In genomic region chr11:97082977-97083376, GRCm38 (mm10) we compare ENCODE assay signal across 9 mouse cellular contexts. TPM values are rescaled to one million over a fixed set of nuclear protein-coding genes. Genes with fewer than 3 reads are reported as not detected.
DNase-seq lines count a peak whose midpoint lies in the region; ATAC-seq and TF ChIP-seq lines count a peak whose summit lies in the region.
"Had no signal": no experiment of that assay in that cellular context is flagged by ENCODE, and none has a peak within 500 bp of the region (broad histone marks: within the 10 kb centered on the region; RNA-seq: fewer than 3 reads in every experiment).

No protein-coding gene starts in this region.

- intact Hi-C loops in heart, postnatal 25 days (cut with DNase I), result no loop called here

- H3K27me3 ChIP-seq in lung, postnatal 0 days (replicated peaks; ENCODE audit: insufficient read depth, low read length), result no peaks in the 10 kb centered on the region

- 30% methylated on average over 11 of the region's 11 CpGs for WGBS in lung, postnatal 0 days

- H3K9ac ChIP-seq in lung, postnatal 0 days (replicated peaks; ENCODE audit: low read depth), result no peak overlapping the region

- no peaks in the 10 kb centered on the region for H3K9me3 ChIP-seq in lung, postnatal 0 days (ENCODE audit: low read length)
- H3K9me3 ChIP-seq: embryonic facial prominence, embryonic 12.5 days had no signal

- H3K4me3 ChIP-seq in lung, postnatal 0 days (ENCODE audit: low read depth, low read length), result no peak overlapping the region
- H3K4me3 ChIP-seq: embryonic facial prominence, embryonic 12.5 days had no signal

- TF ChIP-seq CTCF in lung, postnatal 0 days (IDR thresholded peaks at IDR 0.05), result peak; percentile 74

- peak; percentile 93 for DNase-seq in heart, adult 11 months
- no peak for DNase-seq in heart, postnatal 25 days (ENCODE audit: low spot score)
- DNase-seq in CD4-positive helper T cell, adult 2 months (ENCODE audit: low read depth, low spot score), result peak; percentile 78
- peak; percentile 58 to 77 for DNase-seq in adrenal gland, postnatal 36 days
- DNase-seq in kidney, adult 9 months, result peak; percentile 66
- DNase-seq in lung, postnatal 0 days (ENCODE audit: low spot score), result peak; percentile 74
- DNase-seq in thymus, postnatal 4 days, result peak; percentile 52

- no peak overlapping the region for H3K27ac ChIP-seq in lung, postnatal 0 days (ENCODE audit: low read length)
- H3K27ac ChIP-seq: embryonic facial prominence, embryonic 12.5 days had no signal

- no peaks in the 10 kb centered on the region for H3K4me1 ChIP-seq in lung, postnatal 0 days (ENCODE audit: insufficient read depth, low read depth, low read length)

- 0 out of 2 replicates have a peak overlapping the region, but pooled peaks have one; percentile 3 for H3K4me2 ChIP-seq in lung, postnatal 0 days (replicated peaks; ENCODE audit: low read depth, low read length)

- ATAC-seq in erythroblast, adult 5-6 weeks (replicated peaks; ENCODE audit: low FRiP score, poor library complexity, severe bottlenecking), result peak; percentile 54
- ATAC-seq in lung, postnatal 0 days, result peak; percentile 26; the same call in 1 of the 2 replicates

- TF ChIP-seq EP300 in lung, postnatal 0 days (IDR thresholded peaks at IDR 0.05), result no peak

- H3K36me3 ChIP-seq in lung, postnatal 0 days (ENCODE audit: insufficient read depth, low read length), result no peaks in the 10 kb centered on the region
- H3K36me3 ChIP-seq: embryonic facial prominence, embryonic 12.5 days had no signal

RNA-seq across cellular contexts. Expression of gene Tbx21, which starts 32.2 kb away (rescaled TPM):
- not detected for total RNA-seq in heart, postnatal 25 days (2021)
- under 1 TPM; 0.23 to 0.33 TPM for total RNA-seq in adrenal gland, postnatal 36 days (2021)
- total RNA-seq in erythroblast, adult 5-6 weeks (2015; ENCODE audit: low replicate concordance), result not detected in 2 replicates
- total RNA-seq in erythroblast, adult 5-6 weeks (2017; ENCODE audit: low replicate concordance), result not detected in 2 replicates
- polyA plus RNA-seq in lung, postnatal 0 days (2015; fragmentation: Nextera tagmentation; extraction: Ambion mirVana), result 0.12 and 0.13 TPM in 2 replicates

RNA-seq across cellular contexts. Expression of gene Osbpl7, which starts 32.5 kb away (rescaled TPM):
- total RNA-seq in heart, postnatal 25 days (2021), result 1 to 10 TPM; 5.1 to 5.5 TPM
- total RNA-seq in adrenal gland, postnatal 36 days (2021), result 1 to 10 TPM; 7.8 to 9.1 TPM
- 5.6 and 7.3 TPM in 2 replicates for total RNA-seq in erythroblast, adult 5-6 weeks (2015; ENCODE audit: low replicate concordance)
- 2.1 and 5.7 TPM in 2 replicates for total RNA-seq in erythroblast, adult 5-6 weeks (2017; ENCODE audit: low replicate concordance)
- polyA plus RNA-seq in lung, postnatal 0 days (2015; fragmentation: Nextera tagmentation; extraction: Ambion mirVana), result 11.4 and 11.9 TPM in 2 replicates

RNA-seq across cellular contexts. Expression of gene Mrpl10, which starts 41.6 kb away (rescaled TPM):
- 10 to 100 TPM; 81.0 to 85.2 TPM for total RNA-seq in heart, postnatal 25 days (2021)
- total RNA-seq in adrenal gland, postnatal 36 days (2021), result 100 to 1,000 TPM; 131 to 141 TPM
- total RNA-seq in erythroblast, adult 5-6 weeks (2015; ENCODE audit: low replicate concordance), result 8.8 TPM in 2 replicates
- 5.6 and 6.2 TPM in 2 replicates for total RNA-seq in erythroblast, adult 5-6 weeks (2017; ENCODE audit: low replicate concordance)
- 50.8 and 53.5 TPM in 2 replicates for polyA plus RNA-seq in lung, postnatal 0 days (2015; fragmentation: Nextera tagmentation; extraction: Ambion mirVana)

RNA-seq across cellular contexts. Expression of gene Lrrc46, which starts 41.8 kb away (rescaled TPM):
- total RNA-seq in heart, postnatal 25 days (2021), result under 1 TPM in 1 of 2 experiments, not detected in 1; 0.50 TPM
- total RNA-seq in adrenal gland, postnatal 36 days (2021), result 1 to 10 TPM; 1.3 TPM
- total RNA-seq in erythroblast, adult 5-6 weeks (2015; ENCODE audit: low replicate concordance), result 6.5 TPM in 1 of 2 replicates, not detected in the other
- 0.17 TPM in 1 of 2 replicates, not detected in the other for total RNA-seq in erythroblast, adult 5-6 weeks (2017; ENCODE audit: low replicate concordance)
- polyA plus RNA-seq in lung, postnatal 0 days (2015; fragmentation: Nextera tagmentation; extraction: Ambion mirVana), result 7.5 and 9.8 TPM in 2 replicates

RNA-seq across cellular contexts. Expression of gene Scrn2, which starts 53.2 kb away (rescaled TPM):
- total RNA-seq in heart, postnatal 25 days (2021), result 10 to 100 TPM; 11.9 to 13.2 TPM
- 10 to 100 TPM; 15.7 to 18.8 TPM for total RNA-seq in adrenal gland, postnatal 36 days (2021)
- total RNA-seq in erythroblast, adult 5-6 weeks (2015; ENCODE audit: low replicate concordance), result 0.84 TPM in 1 of 2 replicates, not detected in the other
- 2.0 and 3.1 TPM in 2 replicates for total RNA-seq in erythroblast, adult 5-6 weeks (2017; ENCODE audit: low replicate concordance)
- 15.7 and 17.2 TPM in 2 replicates for polyA plus RNA-seq in lung, postnatal 0 days (2015; fragmentation: Nextera tagmentation; extraction: Ambion mirVana)

Comparison
In these comparisons a context has a peak if more than half of its experiments do, and no peak if none do; other contexts are left out.
1. RNA of gene Mrpl10, which starts 41.6 kb away (total RNA-seq): 131 to 141 TPM in adrenal gland, postnatal 36 days and 81.0 to 85.2 TPM in heart, postnatal 25 days; 5.6 to 8.8 TPM in erythroblast, adult 5-6 weeks; every median in the first group is over 4 times any median in the second.